Mouse (Mus musculus): ENCODE measurements around the gene Cflar.
"Not testable (repeated sequence)": the region's sequence is repeated elsewhere in the genome, so short reads cannot be mapped to it uniquely, and the experiment has no call there.

Cflar gene
- long read RNA-seq, experiment 1, transcript Cflar-201 (10 exons, 3,163 nt), result major isoform, 5 of 36 reads
- long read RNA-seq, experiment 1, transcript Cflar-207 (2 exons, 1,100 nt), result major isoform, 5 of 36 reads
- long read RNA-seq, experiment 1, partial matches to known transcripts, result 14 of 36 reads
- long read RNA-seq, experiment 1, other reads (novel, unspliced or antisense), result 7 of 36 reads
- long read RNA-seq, experiment 2, transcript Cflar-207 (2 exons, 1,100 nt), result minor isoform, 5 of 37 reads
- long read RNA-seq, experiment 2, transcript Cflar-201 (10 exons, 3,163 nt), result major isoform, 8 of 37 reads
- long read RNA-seq, experiment 2, partial matches to known transcripts, result 3 of 37 reads
- long read RNA-seq, experiment 2, other reads (novel, unspliced or antisense), result 16 of 37 reads

DNA sequence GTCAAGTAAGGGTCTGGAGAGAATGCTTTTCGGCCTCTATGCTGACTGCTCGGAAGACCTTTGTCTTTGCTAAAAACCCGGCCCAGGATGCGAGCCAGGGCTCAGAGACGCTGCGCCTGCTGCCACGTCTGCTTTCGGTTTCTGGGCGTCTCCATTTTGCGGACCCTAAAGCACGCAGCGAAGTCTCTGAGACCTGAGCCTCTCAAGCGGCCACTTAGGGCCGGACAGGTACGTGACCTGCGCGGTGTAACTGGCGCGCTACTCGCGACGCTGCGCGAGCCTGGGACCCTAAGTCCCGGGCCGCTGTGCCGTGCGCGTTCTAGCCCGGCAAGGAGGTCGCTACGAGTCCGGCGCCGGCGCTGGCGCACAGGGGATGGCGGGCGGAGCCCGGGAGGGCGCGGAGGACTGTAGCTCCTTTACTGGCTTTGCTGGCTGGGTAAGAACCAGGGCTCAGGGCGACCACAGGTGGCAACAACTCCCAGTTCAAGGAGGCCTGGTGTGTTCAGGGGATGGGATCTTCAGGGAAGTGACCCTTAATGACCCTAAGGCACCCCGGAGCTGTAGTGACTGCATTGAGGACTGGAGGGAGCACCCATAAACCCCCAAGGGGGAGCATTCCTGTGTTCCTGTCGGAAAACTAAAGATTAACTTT lies at the start of gene Cflar:
Gene Cflar, plus strand, starts transcription at position 144 of the 652 bp plus-strand sequence.
- intact Hi-C loops (cut with DNase I), result no loop called here

DNA sequence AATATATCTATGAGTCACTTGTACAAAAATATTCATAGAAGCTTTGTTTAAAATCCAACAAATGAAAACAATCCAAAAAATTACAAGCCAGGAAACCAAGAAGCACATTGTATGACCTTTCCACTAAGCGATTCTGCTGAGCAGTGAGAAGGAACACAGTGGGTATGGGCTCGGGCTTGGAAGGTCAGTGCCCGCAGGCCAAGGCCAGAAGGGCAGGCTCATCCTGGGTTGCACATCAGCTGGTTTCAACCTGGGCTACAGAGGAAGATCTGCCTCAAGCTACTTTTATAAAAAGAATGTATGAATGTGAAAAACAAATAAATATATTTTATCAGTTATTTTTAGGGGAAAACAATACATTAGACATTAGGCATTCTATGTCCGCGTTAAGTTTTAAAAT lies 48.6 kb upstream of the Cflar start:
- intact Hi-C loops (cut with DNase I), result not testable (repeated sequence)

DNA sequence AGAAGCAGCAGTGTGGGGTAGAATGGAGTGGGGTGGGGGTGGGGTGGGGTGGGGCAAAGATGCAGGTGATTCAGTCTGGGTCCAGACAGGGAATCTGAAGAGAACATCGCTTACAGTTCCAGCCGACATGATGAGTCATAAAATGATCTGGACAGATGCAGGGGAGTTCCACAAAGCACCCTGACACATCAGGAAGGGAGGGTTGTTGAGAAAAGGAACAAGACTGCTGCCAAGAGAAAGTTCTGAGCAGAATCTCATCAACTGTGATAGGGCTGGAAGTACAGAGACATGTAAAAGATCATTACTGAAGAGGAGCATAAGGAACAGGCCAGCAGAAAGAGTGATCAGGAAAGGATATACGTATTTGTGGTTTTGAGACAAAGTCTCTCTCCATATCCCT lies 47.9 kb upstream of the Cflar start:
- intact Hi-C loops (cut with DNase I), result not testable (repeated sequence)

DNA sequence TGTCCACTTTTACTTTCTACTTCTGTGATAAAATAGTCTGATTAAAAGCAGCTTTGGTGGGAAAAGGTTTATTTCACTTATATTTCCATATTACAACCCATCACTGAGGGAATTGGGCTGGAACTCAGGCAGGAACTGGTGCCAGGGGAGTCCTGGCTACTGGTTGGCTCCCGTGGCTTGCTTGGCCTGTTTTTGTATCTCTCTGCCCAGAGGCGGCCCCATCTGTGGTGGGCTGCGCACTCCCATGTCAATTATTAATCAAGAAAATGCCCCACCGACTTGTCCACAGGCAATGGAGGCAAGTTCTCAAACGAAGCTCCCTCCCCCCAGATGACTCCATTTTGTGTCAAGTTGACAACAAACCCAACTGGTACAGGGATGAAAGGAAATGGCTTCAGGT lies 43.1 kb upstream of the Cflar start:
- intact Hi-C loops (cut with DNase I), result no loop called here

DNA sequence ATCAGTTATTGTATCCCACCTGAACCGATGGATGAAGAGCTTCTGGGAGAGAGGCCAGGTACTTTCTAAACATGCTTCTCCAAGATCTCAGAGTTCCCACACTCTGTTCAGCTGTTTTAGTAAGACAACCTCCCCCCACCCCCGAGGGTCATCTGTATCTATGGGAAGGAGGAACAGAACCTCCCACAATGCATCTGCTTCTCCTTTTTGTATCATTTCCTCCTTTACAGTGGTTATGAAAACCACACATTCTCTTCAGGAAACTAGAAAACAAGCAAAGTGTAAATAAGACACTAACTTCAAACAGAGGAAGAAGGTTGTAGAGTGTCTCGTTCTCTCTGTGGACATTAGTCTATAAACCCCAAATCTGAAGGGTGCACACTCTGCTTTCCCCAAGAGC lies 41.7 kb upstream of the Cflar start:
- intact Hi-C loops (cut with DNase I), result not testable (repeated sequence)

DNA sequence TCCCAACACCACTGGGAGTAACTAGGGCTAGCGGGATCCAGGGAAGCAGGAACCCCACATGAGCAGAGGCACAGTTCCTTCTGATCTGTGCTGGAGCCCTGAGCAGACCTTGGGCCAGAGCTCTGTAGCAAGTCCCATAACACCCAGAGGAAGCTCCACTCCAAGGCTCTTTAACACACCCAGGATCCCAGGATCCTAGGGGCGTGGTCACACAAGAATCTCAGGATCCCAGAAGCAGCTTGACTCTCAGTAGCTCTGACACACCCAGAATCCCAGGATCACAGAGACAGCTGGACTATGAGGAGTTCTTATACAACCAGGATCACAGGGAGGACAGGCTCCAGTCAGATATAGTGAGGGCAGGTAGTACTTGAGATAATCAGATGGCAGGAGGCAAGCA lies 39.2 kb upstream of the Cflar start:
- intact Hi-C loops (cut with DNase I), result no loop called here

DNA sequence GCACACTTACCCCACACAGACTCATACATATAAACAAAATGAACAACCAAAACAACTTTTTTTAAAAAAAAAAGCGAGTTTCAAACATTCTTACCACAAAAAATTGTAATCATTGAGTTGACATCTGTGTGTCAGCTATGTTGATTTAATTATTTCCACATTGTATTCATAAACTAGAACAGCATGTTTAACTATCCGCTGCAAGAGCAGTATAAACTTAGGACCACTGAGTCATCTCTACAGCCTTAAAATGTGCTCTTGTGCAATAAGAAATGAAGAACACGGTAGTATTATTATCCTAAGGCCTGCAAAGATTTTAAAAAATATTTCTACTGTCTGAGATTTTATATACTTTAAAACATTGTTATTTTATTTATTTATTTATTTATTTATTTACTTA lies 36.3 kb upstream of the Cflar start:
- intact Hi-C loops (cut with DNase I), result no loop called here

DNA sequence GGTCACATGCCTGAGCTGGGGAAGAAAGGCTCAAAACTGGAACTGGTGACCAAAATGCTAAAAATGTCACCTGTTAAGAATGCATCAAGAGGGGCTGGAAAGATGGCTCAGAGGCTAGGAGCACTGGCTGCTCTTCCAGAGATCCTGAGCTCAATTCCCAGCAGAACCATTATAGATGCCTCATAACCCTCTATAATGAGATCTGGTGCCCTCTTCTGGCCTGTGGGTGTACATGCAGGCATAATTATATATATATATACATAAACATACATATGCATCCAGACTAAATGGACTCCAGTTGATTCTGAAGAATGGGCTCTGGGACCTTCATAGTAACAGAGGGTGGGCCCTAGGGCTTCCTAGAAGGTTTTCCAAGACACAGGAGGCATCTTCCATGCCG lies 33.7 kb upstream of the Cflar start:
- intact Hi-C loops (cut with DNase I), result loop anchor here (2.0 kb wide), 1 partner anchor 113 kb away; no protein-coding TSS in a partner anchor

DNA sequence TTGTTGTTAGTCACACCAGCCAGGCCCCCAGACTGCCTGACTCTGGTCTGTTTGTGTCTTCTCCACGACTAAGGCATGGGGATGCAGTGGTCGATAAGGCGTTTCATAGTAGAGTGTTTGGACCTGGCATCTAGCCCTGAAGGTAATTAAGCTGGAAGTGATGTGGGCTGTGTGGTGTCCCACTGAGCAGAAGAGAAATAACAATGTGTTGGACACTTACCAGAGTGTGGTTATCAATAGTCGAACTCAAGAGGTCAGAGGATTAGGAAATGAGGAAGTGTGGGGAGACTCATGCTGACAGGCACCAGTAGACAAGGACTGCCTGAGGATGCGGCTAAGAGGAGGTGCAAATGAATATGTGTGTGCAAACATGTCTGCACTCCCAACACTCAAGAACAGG lies 32.9 kb upstream of the Cflar start:
- intact Hi-C loops (cut with DNase I), result not testable (repeated sequence)

DNA sequence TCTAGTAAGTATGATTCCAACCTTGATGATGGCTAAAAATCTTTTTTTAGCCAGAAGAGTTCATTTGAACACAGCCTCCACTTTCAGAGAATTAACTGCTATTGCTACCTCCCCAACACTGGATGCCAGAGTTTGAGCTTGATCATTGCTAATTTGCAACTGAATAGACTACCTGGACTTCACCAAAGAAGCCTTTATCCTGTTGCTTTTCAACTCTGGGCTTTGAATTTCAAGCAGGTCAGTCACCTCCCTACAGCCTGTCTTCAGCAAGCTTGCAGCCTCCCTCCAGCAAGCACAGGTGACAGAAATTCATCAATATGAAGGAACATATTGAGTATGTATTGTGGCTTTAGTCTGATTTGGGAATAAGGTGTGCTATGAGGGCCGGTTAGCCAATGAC lies 21.9 kb upstream of the Cflar start:
- intact Hi-C loops (cut with DNase I), result no loop called here

DNA sequence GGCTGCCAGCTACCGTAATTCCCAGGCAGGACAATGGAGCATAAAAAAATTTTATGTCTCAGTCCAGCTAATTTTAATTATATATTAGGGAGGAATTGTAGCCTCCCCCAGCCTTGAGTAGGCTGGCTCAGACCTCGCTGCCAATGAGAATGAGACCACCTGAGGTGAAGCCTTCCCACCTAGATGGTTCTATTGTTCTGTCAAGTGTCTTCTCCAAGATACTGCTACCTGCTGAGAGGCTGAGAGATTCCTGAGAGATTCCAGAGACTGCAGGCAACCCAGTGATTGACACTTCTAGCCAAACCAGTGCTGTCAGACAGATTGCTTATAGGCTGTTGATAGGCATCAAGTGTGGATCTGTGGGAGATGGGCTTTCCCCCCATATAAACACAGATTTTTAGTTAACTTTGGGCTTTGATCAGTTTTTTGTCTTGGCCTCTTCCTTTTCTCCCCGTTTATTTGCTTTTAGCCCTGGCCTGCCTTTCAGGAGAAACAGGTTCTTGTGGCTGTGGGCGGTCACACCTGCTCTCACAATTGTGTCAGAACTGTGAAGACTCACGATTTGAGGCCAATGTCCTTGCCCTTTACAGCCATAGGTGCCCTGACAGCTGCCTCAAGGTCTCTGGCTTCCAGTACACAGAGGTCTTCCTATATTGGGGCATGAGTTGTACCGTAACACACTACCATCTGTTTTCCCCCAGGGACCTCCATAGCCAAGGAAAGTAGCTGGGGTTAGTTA lies 21.1 kb upstream of the Cflar start:
- intact Hi-C loops (cut with DNase I), result no loop called here

DNA sequence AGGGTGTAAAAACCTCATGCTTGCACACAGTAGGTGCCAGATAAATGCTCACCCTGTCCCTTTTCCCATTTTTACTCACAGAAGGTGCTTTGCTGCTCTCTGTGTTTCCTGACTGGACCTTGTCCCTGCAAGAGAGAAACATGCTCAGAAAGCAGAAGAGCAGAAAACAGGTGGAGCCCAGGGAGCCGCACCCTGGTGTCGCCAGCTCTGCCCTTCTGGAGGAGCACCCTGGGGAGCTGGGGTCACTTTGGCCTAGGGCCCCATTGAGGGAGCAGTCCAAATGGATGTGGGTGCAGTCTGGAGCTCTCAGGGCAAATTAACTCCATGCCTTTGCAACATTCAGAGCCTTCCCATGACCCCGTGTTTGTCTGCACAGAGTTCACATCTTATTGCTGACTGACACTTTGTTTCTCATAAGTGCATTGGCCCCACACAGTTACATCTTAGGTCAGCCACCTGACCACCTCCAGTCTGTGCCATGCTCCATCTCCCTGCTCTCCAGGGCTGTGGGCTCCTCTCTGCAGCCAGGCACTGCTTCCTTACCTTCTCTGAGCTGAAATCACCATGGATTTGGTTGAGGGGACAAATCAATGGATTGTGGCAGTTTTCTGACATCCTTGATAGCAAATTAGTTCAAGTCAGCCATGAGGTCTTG lies 20.3 kb upstream of the Cflar start:
- intact Hi-C loops (cut with DNase I), result not testable (repeated sequence)

DNA sequence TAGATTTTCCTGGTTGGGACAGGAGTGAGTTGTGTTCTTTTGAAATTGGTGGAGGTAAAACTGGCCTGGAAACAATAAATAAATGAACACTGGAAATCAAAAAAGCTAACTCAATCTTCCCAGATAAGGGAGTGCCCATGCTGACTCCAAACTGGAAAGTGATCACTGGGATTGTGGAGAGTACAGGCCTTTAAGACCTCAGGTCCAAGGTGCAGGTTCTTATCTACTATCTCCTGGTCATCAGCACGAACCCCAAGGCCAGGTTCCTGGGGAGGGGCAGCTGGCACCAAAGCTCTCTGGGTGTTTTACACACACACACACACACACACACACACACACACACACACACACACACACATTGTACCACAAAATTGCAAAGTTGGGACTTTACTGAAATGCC lies 19.6 kb upstream of the Cflar start:
- intact Hi-C loops (cut with DNase I), result not testable (repeated sequence)

DNA sequence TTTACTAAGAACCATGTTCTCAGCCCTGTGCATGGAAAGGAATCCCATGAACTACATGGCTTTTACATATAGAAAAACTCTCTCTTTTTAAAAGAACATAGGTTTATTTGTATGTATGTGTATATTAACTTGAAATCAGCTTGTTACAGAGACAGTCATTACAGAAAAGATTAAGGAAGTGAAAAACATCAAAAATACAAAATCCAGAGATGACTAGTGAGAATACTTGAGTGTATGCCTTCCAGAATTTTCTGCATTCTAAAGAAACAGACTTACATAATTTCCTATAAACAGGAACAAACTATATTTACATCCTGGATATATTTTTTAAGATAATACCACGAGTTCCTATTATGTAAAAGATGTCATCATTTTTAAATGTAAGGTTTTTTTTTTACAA lies 17.6 kb upstream of the Cflar start:
- intact Hi-C loops (cut with DNase I), result no loop called here

DNA sequence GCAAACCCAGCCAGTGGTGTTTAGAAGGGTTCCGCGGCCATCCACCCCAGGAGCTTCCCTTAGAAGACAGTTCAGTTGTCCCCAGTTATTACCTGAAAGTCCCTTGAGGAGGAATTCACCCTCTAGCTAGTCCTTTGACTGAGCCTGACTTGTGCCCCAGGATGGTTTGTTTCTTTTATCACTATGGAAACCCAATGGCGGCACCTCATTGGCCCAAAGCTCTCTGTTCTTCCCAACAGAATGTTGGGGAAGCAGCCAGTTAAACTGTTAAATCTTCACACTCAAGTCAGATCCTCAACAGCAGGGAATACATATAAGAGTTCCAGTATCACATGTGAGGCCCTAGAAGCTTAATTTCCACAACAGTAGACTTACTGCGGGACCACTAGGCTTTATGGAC lies 15.5 kb upstream of the Cflar start, which contains the start of gene Als2cr12:
Gene Als2cr12, minus strand, starts transcription at position 180 of the 400 bp plus-strand sequence.
- intact Hi-C loops (cut with DNase I), result loop anchor here (5.0 kb wide), 1 partner anchor 201 kb away; no protein-coding TSS in a partner anchor

DNA sequence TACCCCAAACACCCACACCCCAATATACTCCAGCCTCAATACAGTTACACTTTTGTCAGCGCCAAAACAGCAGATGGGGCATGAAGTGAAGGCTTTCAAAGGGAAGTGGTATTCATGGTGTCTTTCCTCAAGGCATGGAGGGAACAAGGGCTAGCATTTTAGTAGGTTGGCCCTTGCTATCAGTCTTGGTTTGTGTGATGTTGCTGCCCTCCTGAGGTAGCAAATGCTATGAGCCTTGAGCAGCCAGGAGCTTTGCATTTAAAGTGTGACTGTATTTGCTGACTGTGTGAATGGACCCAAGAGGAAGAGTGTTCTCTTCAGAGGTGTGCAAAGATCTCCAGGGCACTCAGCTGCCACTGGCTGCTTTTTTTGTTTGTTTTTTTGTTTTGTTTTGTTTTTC lies 13.7 kb upstream of the Cflar start:
- intact Hi-C loops (cut with DNase I), result loop anchor here (5.0 kb wide), 1 partner anchor 200 kb away; no protein-coding TSS in a partner anchor

DNA sequence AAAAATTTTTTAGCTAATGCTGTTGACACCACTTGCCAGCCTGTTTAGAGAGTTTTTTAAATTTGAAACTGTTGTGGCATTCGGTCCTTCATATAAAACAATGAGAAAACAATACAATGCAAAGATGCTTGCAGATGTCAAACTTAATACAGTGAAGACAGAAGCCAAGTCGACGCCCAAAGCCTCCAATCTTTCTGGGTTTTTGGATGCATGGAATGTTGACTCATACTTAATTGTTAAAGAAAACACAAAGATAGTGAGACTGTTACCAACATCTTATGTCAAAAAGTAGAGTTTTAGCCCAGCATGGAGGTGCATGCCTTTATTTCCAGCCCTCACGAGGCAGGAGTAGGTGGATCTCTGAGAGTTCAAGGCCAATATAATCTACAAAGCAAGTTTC lies 12.5 kb upstream of the Cflar start:
- intact Hi-C loops (cut with DNase I), result loop anchor here (5.0 kb wide), 1 partner anchor 199 kb away; no protein-coding TSS in a partner anchor

DNA sequence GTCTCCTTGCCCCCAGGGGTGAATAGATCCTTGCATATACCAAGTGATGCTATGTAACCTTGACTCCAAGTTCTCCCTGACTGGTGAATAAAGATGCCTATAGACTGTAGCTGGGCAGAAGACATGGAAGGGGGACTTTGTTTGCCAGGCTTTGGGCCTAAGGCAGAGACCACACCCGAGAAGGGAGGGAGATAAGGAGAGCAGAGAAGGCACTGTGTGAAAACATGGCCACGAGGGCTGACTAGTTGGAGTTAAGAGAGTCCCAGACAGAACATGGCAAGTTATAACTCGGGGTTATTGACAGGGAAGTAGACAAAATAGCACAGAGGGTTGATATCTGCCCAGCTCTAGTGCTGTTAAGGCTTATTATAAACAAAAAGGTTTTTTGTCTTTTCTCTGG lies 11.3 kb upstream of the Cflar start:
- intact Hi-C loops (cut with DNase I), result loop anchor here (5.0 to 10.0 kb wide), 2 partner anchors 65 to 197 kb away; no protein-coding TSS in a partner anchor

DNA sequence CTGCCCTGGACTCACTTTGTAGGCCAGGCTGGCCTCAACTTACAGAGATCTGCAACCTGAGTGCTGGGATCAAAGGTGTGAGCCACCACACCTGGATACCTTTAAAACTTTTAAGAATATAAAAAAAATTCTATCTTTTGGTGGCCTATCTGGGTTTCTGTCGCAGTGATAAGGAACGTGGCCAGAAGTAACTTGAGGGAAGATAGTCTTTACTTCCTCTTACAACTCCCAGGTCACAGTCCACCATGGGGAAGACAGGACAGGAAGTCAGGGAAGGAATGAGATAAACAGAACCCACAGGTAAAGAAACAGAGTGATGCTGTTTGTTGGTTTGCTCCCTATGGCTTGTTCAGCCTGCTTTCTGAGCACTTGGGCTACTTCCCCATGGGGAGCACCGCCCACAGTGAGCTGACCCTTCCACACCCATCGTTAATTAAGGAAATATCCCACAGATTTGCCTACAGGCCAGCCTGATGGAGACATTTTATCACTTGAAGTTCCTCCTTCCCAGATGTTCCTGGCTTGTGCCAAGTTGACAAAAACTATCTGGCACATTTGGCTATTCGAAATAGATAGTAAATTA lies 10.6 kb upstream of the Cflar start:
- intact Hi-C loops (cut with DNase I), result loop anchor here (10.0 kb wide), 1 partner anchor 66 kb away; no protein-coding TSS in a partner anchor

DNA sequence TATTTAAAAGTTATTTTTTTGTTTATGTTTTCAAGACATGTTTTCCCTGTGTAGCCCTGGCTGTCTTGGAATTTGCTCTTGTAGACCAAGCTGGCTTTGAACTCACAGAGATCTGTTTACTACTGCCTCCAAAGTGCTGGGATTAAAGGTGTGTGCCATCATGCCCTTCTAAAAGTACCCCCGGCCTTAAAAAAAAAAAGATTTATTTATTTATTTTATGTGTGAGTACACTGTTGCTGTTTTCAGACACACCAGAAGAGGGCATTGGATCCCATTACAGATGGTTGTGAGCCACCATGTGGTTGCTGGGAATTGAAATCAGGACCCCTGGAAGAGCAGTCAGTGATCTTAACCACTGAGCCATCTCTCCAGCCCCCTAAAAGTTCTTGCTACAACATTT lies 1.3 kb upstream of the Cflar start:
- intact Hi-C loops (cut with DNase I), result not testable (repeated sequence)

All from adrenal gland (tissue).